20 mouse cellular contexts compared by ENCODE assay signal in genomic region chr9:108132373-108132772, GRCm38 (mm10). TPM values are rescaled to one million over a fixed set of nuclear protein-coding genes. Genes with fewer than 3 reads are reported as not detected.
A peak's percentile ranks its signal among the peaks of the same experiment; 100 is the strongest.
DNase-seq lines count a peak whose midpoint lies in the region; ATAC-seq and TF ChIP-seq lines count a peak whose summit lies in the region.
"Had no signal": no experiment of that assay in that cellular context is flagged by ENCODE, and none has a peak within 500 bp of the region (broad histone marks: within the 10 kb centered on the region; RNA-seq: fewer than 3 reads in every experiment).

No protein-coding gene starts in this region.

- H3K79me2 ChIP-seq in CH12.LX (replicated peaks; ENCODE audit: control insufficient read depth, extremely low read depth, insufficient read depth, poor library complexity, severe bottlenecking) (no peaks in the 10 kb centered on the region), MEL (ENCODE audit: control insufficient read depth, insufficient read depth, low read length, poor library complexity) (no peaks in the 10 kb centered on the region)

- H3K4me3 ChIP-seq in CH12.LX (replicated peaks in 1 of 3; ENCODE audit: low read depth in 2 of 3, low read length in 2 of 3, poor library complexity in 1 of 3), result no peak overlapping the region
- no peak overlapping the region for H3K4me3 ChIP-seq in MEL (ENCODE audit: control insufficient read depth in 1 of 2, insufficient read depth in 1 of 2, low read depth in 2 of 2, low read length in 2 of 2)
- no peak overlapping the region for H3K4me3 ChIP-seq in midbrain, embryonic 15.5 days

- no peak for DNase-seq in CH12.LX (ENCODE audit: extremely low read depth)
- DNase-seq in MEL (ENCODE audit: low read depth, low spot score), result no peak
- DNase-seq in kidney, postnatal 14 days, result no peak
- DNase-seq: adrenal gland, adult 2 months; adrenal gland, adult 8-10 months; adrenal gland, postnatal 10 days; adrenal gland, postnatal 14 days; adrenal gland, postnatal 25 days; adrenal gland, postnatal 36 days; B cell, adult 2 months; cerebellum, adult 11 months; cerebellum, adult 11-12 months; cerebellum, adult 18-20 months; cerebellum, adult 2 months; cerebellum, adult 8-10 months had no signal

- H3K9ac ChIP-seq in CH12.LX (ENCODE audit: insufficient read depth, low read depth), result no peak overlapping the region
- H3K9ac ChIP-seq in MEL (ENCODE audit: control insufficient read depth, low read depth, low read length, poor library complexity, severe bottlenecking), result no peak overlapping the region
- H3K9ac ChIP-seq in midbrain, embryonic 15.5 days, result no peak overlapping the region

- H3K27ac ChIP-seq in CH12.LX (ENCODE audit: insufficient read depth, low read depth), result no peak overlapping the region
- H3K27ac ChIP-seq in MEL (ENCODE audit: control insufficient read depth, low read depth, low read length), result no peak overlapping the region
- H3K27ac ChIP-seq in midbrain, embryonic 15.5 days, result no peak overlapping the region

- in situ Hi-C loops in CH12.LX (cut with MboI; ENCODE audit: low pct_ligation_motif_present, low pct_unique_long_range_greater_than_20kb, low sequenced_read_pairs), result no loop called here

- TF ChIP-seq EP300 in CH12.LX (IDR thresholded peaks at IDR 0.05; ENCODE audit: low read length) (no peak), MEL (IDR thresholded peaks at IDR 0.05; ENCODE audit: low read depth in 1 of 2, low read length in 2 of 2) (no peak)

- dilution Hi-C loops in CH12.LX (cut with MboI; ENCODE audit: extremely low pct_ligation_motif_present, extremely low pct_unique_long_range_greater_than_20kb, low sequenced_read_pairs), result no loop called here

- TF ChIP-seq POLR2A in CH12.LX (IDR thresholded peaks at IDR 0.05; ENCODE audit: low read depth, low read length) (no peak), MEL (IDR thresholded peaks at IDR 0.05; ENCODE audit: control insufficient read depth in 1 of 2, insufficient read depth in 1 of 2, low read depth in 1 of 2, low read length in 2 of 2, poor library complexity in 1 of 2) (no peak)

- H3K4me1 ChIP-seq in CH12.LX (ENCODE audit: control insufficient read depth in 1 of 2, insufficient read depth in 2 of 2) (peaks cover 7 to 17% of the 10 kb centered on the region in 2 experiments), MEL (ENCODE audit: control insufficient read depth in 1 of 2, insufficient read depth in 2 of 2, low read length in 2 of 2) (peaks cover 8 to 26% of the 10 kb centered on the region in 2 experiments)
- no peaks in the 10 kb centered on the region for H3K4me1 ChIP-seq in midbrain, embryonic 15.5 days

- H3K27me3 ChIP-seq in CH12.LX (replicated peaks) (peaks cover 15% of the 10 kb centered on the region), MEL (ENCODE audit: control insufficient read depth in 1 of 2, insufficient read depth in 2 of 2, low read length in 2 of 2) (no peaks in the 10 kb centered on the region; a peak in 1 of 4 replicates)
- no peaks in the 10 kb centered on the region for H3K27me3 ChIP-seq in midbrain, embryonic 15.5 days (replicated peaks)

- H3K36me3 ChIP-seq in CH12.LX (replicated peaks in 1 of 2; ENCODE audit: control insufficient read depth in 1 of 2, insufficient read depth in 1 of 2, low read length in 1 of 2) (no peaks in the 10 kb centered on the region), MEL (ENCODE audit: control insufficient read depth in 1 of 2, insufficient read depth in 2 of 2, low read length in 2 of 2) (peaks cover 0 to 3% of the 10 kb centered on the region in 2 experiments; a peak in 2 of 4 replicates)
- no peaks in the 10 kb centered on the region for H3K36me3 ChIP-seq in midbrain, embryonic 15.5 days (replicated peaks)
- H3K36me3 ChIP-seq: G1E had no signal

- no peak overlapping the region for H3K4me2 ChIP-seq in CH12.LX (ENCODE audit: insufficient read depth, low read depth, poor library complexity, severe bottlenecking)
- no peak overlapping the region for H3K4me2 ChIP-seq in midbrain, embryonic 15.5 days

- no peak for TF ChIP-seq CTCF in CH12.LX (conservative IDR thresholded peaks at IDR 0.05 in 1 of 2, IDR thresholded peaks at IDR 0.05 in 1 of 2; ENCODE audit: low read depth in 2 of 2, low read length in 2 of 2)
- no peak for TF ChIP-seq CTCF in MEL (IDR thresholded peaks at IDR 0.05 in 2 of 3, conservative IDR thresholded peaks at IDR 0.05 in 1 of 3; ENCODE audit: control insufficient read depth in 1 of 3, insufficient read depth in 1 of 3, low read depth in 2 of 3, low read length in 3 of 3, poor library complexity in 1 of 3, severe bottlenecking in 1 of 3)

- WGBS in midbrain, embryonic 15.5 days, result 93% methylated on average over 3 of the region's 3 CpGs

- ATAC-seq in midbrain, embryonic 15.5 days (replicated peaks), result no peak
- ATAC-seq: activated CD4-positive, CD25-positive, alpha-beta regulatory T cell, adult 4 months; CD4-positive, CD25-positive, alpha-beta regulatory T cell, adult 4 months; Patski had no signal

- TF ChIP-seq RAD21 in CH12.LX (IDR thresholded peaks at IDR 0.05; ENCODE audit: low read depth, low read length) (no peak), MEL (IDR thresholded peaks at IDR 0.05; ENCODE audit: low read depth, low read length) (no peak)

- H3K9me3 ChIP-seq in CH12.LX (replicated peaks; ENCODE audit: low read length) (no peaks in the 10 kb centered on the region), MEL (replicated peaks; ENCODE audit: insufficient read depth, low read length) (no peaks in the 10 kb centered on the region)
- H3K9me3 ChIP-seq in midbrain, embryonic 15.5 days, result no peaks in the 10 kb centered on the region
- H3K9me3 ChIP-seq: G1E had no signal

TF ChIP-seq in CH12.LX, 34 proteins besides CTCF, POLR2A, EP300 and RAD21:
- TF ChIP-seq TBP (conservative IDR thresholded peaks at IDR 0.05; ENCODE audit: low read depth, low read length), result no peak
- TF ChIP-seq ZNF384 (IDR thresholded peaks at IDR 0.05; ENCODE audit: low read depth, low read length), result peak; percentile 57

TF ChIP-seq in MEL, 35 proteins besides CTCF, POLR2A, EP300 and RAD21:
- no peak for TF ChIP-seq POLR2AphosphoS2 (IDR thresholded peaks at IDR 0.05; ENCODE audit: low read length)
- TF ChIP-seq GABPA (IDR thresholded peaks at IDR 0.05; ENCODE audit: low read depth, low read length), result no peak
- no peak for TF ChIP-seq MEF2A (IDR thresholded peaks at IDR 0.05; ENCODE audit: extremely low read depth, insufficient replicate concordance, low read depth, low read length, poor library complexity, severe bottlenecking)
- peak; percentile 62 for TF ChIP-seq ZNF384 (IDR thresholded peaks at IDR 0.05; ENCODE audit: low read depth, low read length)

RNA-seq across cellular contexts. Expression of gene Apeh, which starts 38.0 kb away (rescaled TPM):
- total RNA-seq in CH12.LX (2012; rRNA removed) (69.5 and 75.6 TPM in 2 replicates), CH12.LX (2014; rRNA removed) (28.8 and 36.2 TPM in 2 replicates), MEL (2012; rRNA removed) (57.5 and 76.1 TPM in 2 replicates)
- polyA plus RNA-seq in CH12.LX (2012; ENCODE audit: insufficient read length, low read depth) (53.2 and 66.6 TPM in 2 replicates), MEL (2012; ENCODE audit: insufficient read depth in 1 of 2, insufficient read length in 2 of 2, low read depth in 1 of 2, low replicate concordance in 2 of 2, missing spikeins in 1 of 2) (10 to 100 TPM in 1 of 2 experiments, not detected in 1; 69.0 TPM)
- polyA plus RNA-seq in midbrain, embryonic 15.5 days (2015; fragmentation: Nextera tagmentation; extraction: Ambion mirVana), result 54.7 and 61.3 TPM in 2 replicates

RNA-seq across cellular contexts. Expression of gene Rnf123, which starts 49.2 kb away (rescaled TPM):
- total RNA-seq in CH12.LX (2012; rRNA removed), result 28.8 and 32.3 TPM in 2 replicates
- 6.6 and 10.0 TPM in 2 replicates for total RNA-seq in CH12.LX (2014; rRNA removed)
- polyA plus RNA-seq in CH12.LX (2012; ENCODE audit: insufficient read length, low read depth), result 40.4 and 50.0 TPM in 2 replicates
- 24.9 and 28.5 TPM in 2 replicates for total RNA-seq in MEL (2012; rRNA removed)
- polyA plus RNA-seq in MEL (2012; ENCODE audit: insufficient read depth in 1 of 2, insufficient read length in 2 of 2, low read depth in 1 of 2, low replicate concordance in 2 of 2, missing spikeins in 1 of 2), result 10 to 100 TPM in 1 of 2 experiments, not detected in 1; 74.8 TPM
- 54.7 and 55.0 TPM in 2 replicates for polyA plus RNA-seq in midbrain, embryonic 15.5 days (2015; fragmentation: Nextera tagmentation; extraction: Ambion mirVana)

RNA-seq across cellular contexts. Expression of gene Mst1, which starts 52.1 kb away (rescaled TPM):
- total RNA-seq in CH12.LX (2012; rRNA removed) (33.2 and 59.6 TPM in 2 replicates), CH12.LX (2014; rRNA removed) (16.9 and 19.6 TPM in 2 replicates), MEL (2012; rRNA removed) (1.6 and 4.6 TPM in 2 replicates)
- polyA plus RNA-seq in CH12.LX (2012; ENCODE audit: insufficient read length, low read depth) (19.7 and 21.4 TPM in 2 replicates), MEL (2012; ENCODE audit: insufficient read depth in 1 of 2, insufficient read length in 2 of 2, low read depth in 1 of 2, low replicate concordance in 2 of 2, missing spikeins in 1 of 2) (1 to 10 TPM in 1 of 2 experiments, not detected in 1; 10.0 TPM)
- polyA plus RNA-seq in midbrain, embryonic 15.5 days (2015; fragmentation: Nextera tagmentation; extraction: Ambion mirVana), result not detected in 2 replicates

RNA-seq across cellular contexts. Expression of gene Bsn, which starts 57.8 kb away (rescaled TPM):
- 3.6 and 5.6 TPM in 2 replicates for total RNA-seq in CH12.LX (2012; rRNA removed)
- total RNA-seq in CH12.LX (2014; rRNA removed), result 4.0 and 4.4 TPM in 2 replicates
- 6.6 and 7.8 TPM in 2 replicates for polyA plus RNA-seq in CH12.LX (2012; ENCODE audit: insufficient read length, low read depth)
- total RNA-seq in MEL (2012; rRNA removed), result 2.7 and 3.5 TPM in 2 replicates
- polyA plus RNA-seq in MEL (2012; ENCODE audit: insufficient read depth in 1 of 2, insufficient read length in 2 of 2, low read depth in 1 of 2, low replicate concordance in 2 of 2, missing spikeins in 1 of 2), result 1 to 10 TPM in 1 of 2 experiments, not detected in 1; 5.6 TPM
- polyA plus RNA-seq in midbrain, embryonic 15.5 days (2015; fragmentation: Nextera tagmentation; extraction: Ambion mirVana), result 11.1 TPM in 2 replicates

Comparison
In these comparisons a context has a peak if more than half of its experiments do, and no peak if none do; other contexts are left out.
1. Of the 35 proteins assayed by ChIP-seq in both MEL and CH12.LX: peak only in MEL: none; only in CH12.LX: none; in both: ZNF384; in neither: 34.